Mouse (Mus musculus) inflammation-experienced regulatory T-cells, adult 16 weeks (primary cell): ENCODE results near the gene Ttc9b. TPM values are rescaled to one million over a fixed set of nuclear protein-coding genes. Genes with fewer than 3 reads are reported as not detected.

ENCODE experiments used
- polyA plus RNA-seq: library from polyadenylated mRNA; unstranded; fragments of 100-300 nt; shearing (Covaris generic); gene quantifications from one replicate; pipeline ENCODE4 v1.2.1, GENCODE M21; 2017

Gene Ttc9b
- polyA plus RNA-seq, result not detected

DNA sequence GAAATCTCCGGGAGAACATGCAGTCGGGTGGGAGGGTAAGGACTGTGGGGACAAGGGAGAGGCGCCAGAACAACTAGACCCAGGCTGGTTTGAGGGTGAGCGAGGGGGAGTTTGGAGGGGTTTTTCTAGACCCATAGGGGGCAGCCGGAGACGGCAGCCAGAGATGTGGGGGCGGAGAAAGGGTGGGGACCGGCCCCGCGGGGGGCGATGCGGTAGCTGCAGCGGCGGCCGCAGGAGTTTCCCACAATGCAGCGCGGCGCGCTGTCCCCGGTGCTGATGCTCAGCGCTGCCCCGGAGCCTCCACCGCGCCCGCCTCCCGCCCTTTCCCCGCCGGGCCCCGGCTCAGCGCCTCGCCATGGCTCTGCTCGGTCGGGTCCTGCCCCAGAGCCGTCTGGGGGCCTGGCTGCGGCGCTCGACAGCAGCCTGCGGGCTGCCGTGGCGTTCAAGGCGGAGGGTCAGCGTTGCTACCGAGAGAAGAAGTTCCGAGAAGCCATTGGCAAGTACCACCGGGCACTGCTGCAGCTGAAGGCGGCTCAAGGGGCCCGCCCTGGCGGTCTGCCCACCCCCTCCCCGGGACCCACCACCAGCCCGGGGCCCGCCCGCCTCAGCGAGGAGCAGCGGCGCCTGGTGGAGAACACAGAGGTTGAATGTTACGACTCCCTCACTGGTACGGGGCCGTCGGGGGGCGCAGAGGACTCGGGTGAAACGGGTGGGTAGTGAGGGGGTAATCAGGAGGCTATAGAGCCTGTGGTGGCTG lies at the start of gene Ttc9b:
TSS of gene Ttc9b (plus strand) at position 235 of the 757 bp plus-strand sequence.

DNA sequence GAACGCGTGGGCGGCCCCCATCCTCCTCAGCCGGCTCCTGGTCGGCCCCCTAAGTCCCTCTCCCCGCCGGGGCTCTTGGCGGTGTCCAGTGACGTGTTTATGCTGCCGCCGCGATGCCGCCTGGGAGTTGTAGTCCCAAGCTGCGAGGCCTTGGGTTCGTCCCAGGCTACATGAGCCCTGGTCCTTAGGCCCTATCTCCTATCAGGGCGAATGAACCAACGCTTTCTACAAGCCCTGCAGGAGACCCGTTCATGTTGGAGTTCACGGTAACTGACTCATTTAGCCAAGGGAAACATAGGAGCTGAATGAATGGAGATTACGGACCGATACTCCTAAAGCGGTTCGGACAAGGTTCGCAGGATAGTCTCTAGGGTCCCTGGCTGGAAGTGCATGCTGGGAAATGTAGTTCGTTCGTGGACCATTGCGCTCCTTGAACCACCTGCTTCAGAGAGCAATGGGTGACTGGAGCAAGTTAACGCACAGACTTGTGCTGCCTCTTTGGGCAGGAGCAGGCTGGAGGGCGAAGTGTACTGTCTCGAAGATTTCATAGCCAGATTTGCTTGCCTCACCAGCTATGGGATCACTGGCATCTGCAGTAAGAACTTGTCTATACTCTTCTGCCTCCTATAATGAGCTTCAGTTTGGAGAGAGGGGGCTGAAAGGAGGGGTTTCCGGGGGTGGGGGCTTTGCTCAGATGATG lies 21.0 kb downstream of the Ttc9b start, which contains the start of gene Map3k10:
TSS of gene Map3k10 (minus strand) at position 77 of the 700 bp plus-strand sequence.

DNA sequence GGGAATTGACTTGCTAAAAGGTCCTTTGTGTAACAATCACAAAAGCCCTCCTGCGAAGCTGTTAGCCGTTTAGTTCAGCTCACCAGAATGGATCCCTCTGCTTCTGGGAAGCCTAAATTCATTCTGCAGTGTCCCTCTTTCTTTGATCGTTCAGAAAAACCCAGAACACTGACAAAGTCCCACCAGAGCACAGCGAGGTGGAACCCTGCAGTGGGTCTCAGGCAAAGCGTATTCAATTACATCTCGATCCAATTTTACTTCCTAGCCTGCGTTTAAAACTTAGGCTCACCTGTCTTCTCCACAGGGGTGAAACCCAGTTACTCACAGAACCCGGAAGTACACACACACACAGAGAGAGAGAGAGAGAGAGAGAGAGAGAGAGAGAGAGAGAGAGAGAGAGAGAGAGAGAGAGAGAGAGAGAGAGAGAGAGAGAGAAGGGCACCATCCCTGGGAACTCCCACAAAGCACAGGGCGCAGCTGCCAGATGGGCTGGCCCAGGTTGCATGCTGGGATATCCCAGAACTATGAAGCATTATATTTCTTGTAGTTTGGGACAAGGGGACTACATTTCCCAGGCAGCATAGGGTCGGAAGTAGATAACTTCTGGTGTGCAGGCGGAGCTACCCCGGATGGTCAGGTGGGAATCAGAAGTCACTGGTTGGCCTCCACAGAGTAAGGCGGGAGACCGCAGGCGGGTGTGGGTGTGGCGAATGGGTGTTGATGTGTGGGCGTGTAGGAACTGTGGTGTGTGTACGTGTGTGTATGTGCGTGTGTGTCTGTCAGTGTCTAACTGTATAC lies 35.3 kb downstream of the Ttc9b start, which contains the start of gene Zfp607b:
TSS of gene Zfp607b (plus strand) at position 526 of the 798 bp plus-strand sequence.

Other genes starting within 250 kb of the Ttc9b start
- gene Sptbn4, start 206.2 kb upstream of the Ttc9b start, polyA plus RNA-seq, result 0.29 TPM
- gene Blvrb, start 205.9 kb upstream of the Ttc9b start, polyA plus RNA-seq, result 17.9 TPM
- 67.9 TPM for gene Sertad3, start 180.1 kb upstream of the Ttc9b start, polyA plus RNA-seq
- gene Sertad1, start 167.0 kb upstream of the Ttc9b start, polyA plus RNA-seq, result 84.0 TPM
- 1.2 TPM for gene Prx, start 154.6 kb upstream of the Ttc9b start, polyA plus RNA-seq
- not detected for gene Hipk4, start 130.6 kb upstream of the Ttc9b start, polyA plus RNA-seq
- gene Pld3, start 100.7 kb upstream of the Ttc9b start, polyA plus RNA-seq, result 265 TPM
- gene 2310022A10Rik, start 100.7 kb upstream of the Ttc9b start, polyA plus RNA-seq, result 22.7 TPM
- 111 TPM for gene Akt2, start 62.4 kb upstream of the Ttc9b start, polyA plus RNA-seq
- gene Map3k10, start 20.7 kb downstream of the Ttc9b start, polyA plus RNA-seq, result 1.1 TPM
- gene Zfp607b, start 35.4 kb downstream of the Ttc9b start, polyA plus RNA-seq, result 3.5 TPM
- gene Zfp60, start 77.5 kb downstream of the Ttc9b start, polyA plus RNA-seq, result 22.0 TPM
- gene Zfp626, start 153.3 kb downstream of the Ttc9b start, polyA plus RNA-seq, result 4.0 TPM
- gene Zfp59, start 184.7 kb downstream of the Ttc9b start, polyA plus RNA-seq, result 11.5 TPM
- gene Zfp607a, start 203.6 kb downstream of the Ttc9b start, polyA plus RNA-seq, result 13.5 TPM